Mouse (Mus musculus) intestine, embryonic 16.5 days (tissue): Measurements from ENCODE around the gene Asz1. TPM values are rescaled to one million over a fixed set of nuclear protein-coding genes. Genes with fewer than 3 reads are reported as not detected.

Experiments used
- ATAC-seq: fragments of 200-750 bp; cut with Nextera tagmentation; 2 replicates; pipeline ENCODE4 v1.8.0; 2017; ENCODE audit warnings: moderate TSS enrichment, moderate library complexity
- H3K27ac ChIP-seq: fragments of 300-500 bp; sonication (generic); 2 replicates; pipeline ENCODE4 v1.5.1; 2014; ENCODE audit warnings: mild to moderate bottlenecking, low read length
- H3K27me3 ChIP-seq: fragments of 300-500 bp; sonication (generic); replicated peaks from 2 replicates; pipeline ENCODE4 v1.6.1; 2014; ENCODE audit warnings: low read length, control low read depth, mixed read lengths; ENCODE audit not compliant: control insufficient read depth, insufficient read depth
- H3K36me3 ChIP-seq: fragments of 300-500 bp; sonication (generic); 2 replicates; pipeline ENCODE4 v1.6.1; 2014; ENCODE audit warnings: low read length, control low read depth; ENCODE audit not compliant: control insufficient read depth, insufficient read depth
- H3K4me1 ChIP-seq: fragments of 300-500 bp; sonication (generic); 2 replicates; pipeline ENCODE4 v1.6.1; 2014; ENCODE audit warnings: low read length, control low read depth, mixed read lengths; ENCODE audit not compliant: control insufficient read depth, insufficient read depth
- H3K4me2 ChIP-seq: fragments of 300-500 bp; sonication (generic); 2 replicates; pipeline ENCODE4 v1.6.1; 2014; ENCODE audit warnings: low read depth, low read length, control low read depth
- H3K4me3 ChIP-seq: fragments of 300-500 bp; sonication (generic); 2 replicates; pipeline ENCODE4 v1.5.1; 2014; ENCODE audit warnings: mild to moderate bottlenecking, low read length
- H3K9ac ChIP-seq: fragments of 300-500 bp; sonication (generic); 2 replicates; pipeline ENCODE4 v1.6.1; 2014; ENCODE audit warnings: low read depth, low read length
- H3K9me3 ChIP-seq: fragments of 300-500 bp; sonication (generic); 2 replicates; pipeline ENCODE4 v1.6.1; 2016; ENCODE audit warnings: low read length, control low read depth; ENCODE audit not compliant: control insufficient read depth
- WGBS: fragments of 180-500 bp; shearing (Covaris S2); extraction: QIAGEN DNeasy Blood & Tissue Kit; methylation state at CpG from one replicate; pipeline ENCODE4 v1.1.7; 2014; 5-methylcytosine and 5-hydroxymethylcytosine counted together
- polyA plus RNA-seq: library from polyadenylated mRNA; unstranded; fragments of >200 nt; fragmentation: Nextera tagmentation; extraction: Ambion mirVana; gene quantifications from 2 replicates; pipeline ENCODE4 v1.2.1, GENCODE M21; 2015

Asz1 gene
- polyA plus RNA-seq, 1 experiment from 2014 or later = 0.07 TPM

GRCm38 (mm10) chr6:18076986-18077385, 31.9 kb downstream of the Asz1 start:
- no peak overlapping the region for H3K4me3 ChIP-seq
- peak overlapping the region; percentile 42; the same call in 1 of the 2 replicates for H3K27ac ChIP-seq
- WGBS = 63% methylated on average over 7 of the region's 7 CpGs

GRCm38 (mm10) chr6:18076577-18076976, 32.3 kb downstream of the Asz1 start:
- no peaks in the 10 kb centered on the region for H3K36me3 ChIP-seq
- ATAC-seq = peak; percentile 96
- 18% methylated on average over 5 of the region's 5 CpGs for WGBS

More at GRCm38 (mm10) chr6:18076986-18077385, 31.9 kb downstream of the Asz1 start:
- Histone ChIP-seq H3K9me3 (no peaks in the 10 kb centered on the region), H3K4me1 (0 out of 2 replicates have a peak, but pooled peaks cover 3% of the 10 kb centered on the region), H3K9ac (no peak overlapping the region), H3K4me2 (no peak overlapping the region), H3K36me3 (no peaks in the 10 kb centered on the region), H3K27me3 (no peaks in the 10 kb centered on the region)
- ATAC-seq = peak; percentile 60

GRCm38 (mm10) chr6:18057899-18058298, 51.0 kb downstream of the Asz1 start:
- no peak overlapping the region for H3K27ac ChIP-seq
- WGBS = 85% methylated on average over 4 of the region's 4 CpGs

More at GRCm38 (mm10) chr6:18076577-18076976, 32.3 kb downstream of the Asz1 start:
- Histone ChIP-seq H3K4me2 (no peak overlapping the region), H3K4me3 (no peak overlapping the region), H3K9me3 (no peaks in the 10 kb centered on the region), H3K4me1 (0 out of 2 replicates have a peak, but pooled peaks cover 3% of the 10 kb centered on the region), H3K27me3 (no peaks in the 10 kb centered on the region), H3K27ac (peak overlapping the region; percentile 42; the same call in 1 of the 2 replicates), H3K9ac (no peak overlapping the region)

GRCm38 (mm10) chr6:18051702-18052101, 57.2 kb downstream of the Asz1 start:
- no peak overlapping the region for H3K4me3 ChIP-seq
- 65% methylated on average over 5 of the region's 5 CpGs for WGBS
- no peak for ATAC-seq

More at GRCm38 (mm10) chr6:18057899-18058298, 51.0 kb downstream of the Asz1 start:
- H3K36me3 ChIP-seq = no peaks in the 10 kb centered on the region
- H3K4me1 ChIP-seq = no peaks in the 10 kb centered on the region
- ATAC-seq = no peak
- no peaks in the 10 kb centered on the region for H3K27me3 ChIP-seq
- no peak overlapping the region for H3K4me2 ChIP-seq
- no peaks in the 10 kb centered on the region for H3K9me3 ChIP-seq
- no peak overlapping the region for H3K4me3 ChIP-seq
- no peak overlapping the region for H3K9ac ChIP-seq

GRCm38 (mm10) chr6:18044299-18044698, 64.6 kb downstream of the Asz1 start:
- Histone ChIP-seq H3K4me3 (no peak overlapping the region), H3K9ac (no peak overlapping the region), H3K4me2 (no peak overlapping the region), H3K36me3 (no peaks in the 10 kb centered on the region), H3K27me3 (no peaks in the 10 kb centered on the region), H3K9me3 (no peaks in the 10 kb centered on the region), H3K4me1 (no peaks in the 10 kb centered on the region), H3K27ac (no peak overlapping the region)
- no peak for ATAC-seq
- WGBS = 85% methylated on average over 4 of the region's 4 CpGs

More at GRCm38 (mm10) chr6:18051702-18052101, 57.2 kb downstream of the Asz1 start:
- Histone ChIP-seq H3K4me1 (no peaks in the 10 kb centered on the region), H3K9ac (no peak overlapping the region), H3K27ac (no peak overlapping the region), H3K4me2 (no peak overlapping the region), H3K9me3 (no peaks in the 10 kb centered on the region), H3K27me3 (no peaks in the 10 kb centered on the region), H3K36me3 (no peaks in the 10 kb centered on the region)

- Histone ChIP-seq H3K4me1 (no peaks in the 10 kb centered on the region), H3K9me3 (no peaks in the 10 kb centered on the region), H3K27ac (no peak overlapping the region), H3K4me2 (no peak overlapping the region), H3K9ac (no peak overlapping the region), H3K4me3 (no peak overlapping the region), H3K36me3 (no peaks in the 10 kb centered on the region), H3K27me3 (no peaks in the 10 kb centered on the region)
- no peak for ATAC-seq
- 66% methylated on average over 5 of the region's 5 CpGs for WGBS
Observed at GRCm38 (mm10) chr6:18043172-18043571, 65.7 kb downstream of the Asz1 start.

- H3K27me3 ChIP-seq = peaks cover 41% of the 10 kb centered on the region
- no peaks in the 10 kb centered on the region for H3K36me3 ChIP-seq
- WGBS = 34% methylated on average over 6 of the region's 6 CpGs
- H3K9me3 ChIP-seq = no peaks in the 10 kb centered on the region
- H3K4me3 ChIP-seq = peak overlapping the region; percentile 51
- H3K4me1 ChIP-seq = peaks cover 16% of the 10 kb centered on the region
- no peak for ATAC-seq
- H3K4me2 ChIP-seq = peak overlapping the region; percentile 84
- H3K27ac ChIP-seq = no peak overlapping the region
- peak overlapping the region; percentile 39; the same call in 1 of the 2 replicates for H3K9ac ChIP-seq
Observed at GRCm38 (mm10) chr6:18032271-18032670, 76.6 kb downstream of the Asz1 start.

GRCm38 (mm10) chr6:18031509-18032010, 77.3 kb downstream of the Asz1 start:
- Histone ChIP-seq H3K27ac (no peak overlapping the region), H3K9ac (peak overlapping the region; percentile 39), H3K4me2 (peak overlapping the region; percentile 84), H3K27me3 (peaks cover 41% of the 10 kb centered on the region), H3K4me3 (peak overlapping the region; percentile 51), H3K4me1 (peaks cover 16% of the 10 kb centered on the region), H3K36me3 (no peaks in the 10 kb centered on the region), H3K9me3 (no peaks in the 10 kb centered on the region)
- 1% methylated on average over 29 of the region's 29 CpGs for WGBS
- ATAC-seq = peak; percentile 76

GRCm38 (mm10) chr6:18030868-18031508, 77.9 kb downstream of the Asz1 start:
- Histone ChIP-seq H3K9ac (no peak overlapping the region), H3K4me1 (peaks cover 16% of the 10 kb centered on the region), H3K4me2 (peak overlapping the region; percentile 84), H3K9me3 (no peaks in the 10 kb centered on the region), H3K27ac (no peak overlapping the region), H3K27me3 (peaks cover 41% of the 10 kb centered on the region), H3K36me3 (no peaks in the 10 kb centered on the region), H3K4me3 (peak overlapping the region; percentile 51)
- ATAC-seq = peak; percentile 36
- 10% methylated on average over 12 of the region's 12 CpGs for WGBS
